Mouse (Mus musculus): ENCODE measurements around the gene Man2c1.
A peak's percentile ranks its signal among the peaks of the same experiment; 100 is the strongest.

Man2c1 gene

GRCm38 (mm10) chr9:57130577-57131433 is at the start of gene Man2c1:
TSS of gene Man2c1 (plus strand) at chr9:57130690.
- DNase-seq (ENCODE audit: low spot score in 2 of 2) = peak; percentile 82 to 93

- DNase-seq (ENCODE audit: low spot score in 2 of 2) = no peak
Observed at GRCm38 (mm10) chr9:57082236-57082635, 48.3 kb upstream of the Man2c1 start.

GRCm38 (mm10) chr9:57117261-57117755 is 13.2 kb upstream of the Man2c1 start:
- no peak for DNase-seq (ENCODE audit: low spot score in 2 of 2)

- DNase-seq (ENCODE audit: low spot score in 2 of 2) = no peak
Observed at GRCm38 (mm10) chr9:57129641-57130040, 849 bp upstream of the Man2c1 start.

GRCm38 (mm10) chr9:57137246-57137645 is 6.8 kb downstream of the Man2c1 start:
- no peak for DNase-seq (ENCODE audit: low spot score in 2 of 2)

- no peak for DNase-seq (ENCODE audit: low spot score in 2 of 2)
Observed at GRCm38 (mm10) chr9:57137777-57138176, 7.3 kb downstream of the Man2c1 start.

- DNase-seq (ENCODE audit: low spot score in 2 of 2) = no peak
Observed at GRCm38 (mm10) chr9:57138507-57138906, 8.0 kb downstream of the Man2c1 start.

- DNase-seq (ENCODE audit: low spot score in 2 of 2) = no peak
Observed at GRCm38 (mm10) chr9:57139110-57139509, 8.6 kb downstream of the Man2c1 start.

- no peak for DNase-seq (ENCODE audit: low spot score in 2 of 2)
Observed at GRCm38 (mm10) chr9:57139571-57139970, 9.1 kb downstream of the Man2c1 start.

- DNase-seq (ENCODE audit: low spot score in 2 of 2) = no peak
Observed at GRCm38 (mm10) chr9:57141417-57142353, 11.2 kb downstream of the Man2c1 start.

- DNase-seq (ENCODE audit: low spot score in 2 of 2) = no peak
Observed at GRCm38 (mm10) chr9:57143212-57143611, 12.7 kb downstream of the Man2c1 start.

- no peak for DNase-seq (ENCODE audit: low spot score in 2 of 2)
Observed at GRCm38 (mm10) chr9:57144830-57145229, 14.3 kb downstream of the Man2c1 start.

GRCm38 (mm10) chr9:57146451-57147066 is 16.1 kb downstream of the Man2c1 start:
- DNase-seq (ENCODE audit: low spot score in 2 of 2) = no peak

GRCm38 (mm10) chr9:57147205-57148143 is 17.0 kb downstream of the Man2c1 start:
- DNase-seq (ENCODE audit: low spot score in 2 of 2) = no peak

GRCm38 (mm10) chr9:57148144-57148878 is 17.8 kb downstream of the Man2c1 start, which contains the start of gene Neil1:
TSS of gene Neil1 (minus strand) at chr9:57148305.
- peak; percentile 65 to 76 for DNase-seq (ENCODE audit: low spot score in 2 of 2)

GRCm38 (mm10) chr9:57149021-57149420 is 18.5 kb downstream of the Man2c1 start:
- no peak for DNase-seq (ENCODE audit: low spot score in 2 of 2)

- no peak for DNase-seq (ENCODE audit: low spot score in 2 of 2)
Observed at GRCm38 (mm10) chr9:57150192-57150591, 19.7 kb downstream of the Man2c1 start.

GRCm38 (mm10) chr9:57152331-57152730 is 21.8 kb downstream of the Man2c1 start:
- DNase-seq (ENCODE audit: low spot score in 2 of 2) = no peak

- DNase-seq (ENCODE audit: low spot score in 2 of 2) = no peak
Observed at GRCm38 (mm10) chr9:57156383-57156782, 25.9 kb downstream of the Man2c1 start.

- DNase-seq (ENCODE audit: low spot score in 2 of 2) = no peak
Observed at GRCm38 (mm10) chr9:57156823-57157222, 26.3 kb downstream of the Man2c1 start.
